Mouse (Mus musculus) cerebellum, adult 2 months (tissue): ENCODE measurements around the gene Clasp2.

ENCODE experiments used
- CTCF ChIP-seq: fragments of 200-500 bp; IDR thresholded peaks from 2 replicates; pipeline ENCODE4 v1.5.1; 2011; ENCODE audit warnings: low read depth, mild to moderate bottlenecking, control low read depth, low read length, moderate library complexity, borderline replicate concordance; ENCODE audit not compliant: insufficient read depth
- POLR2A ChIP-seq: fragments of 200-500 bp; IDR thresholded peaks from 2 replicates; pipeline ENCODE4 v1.6.1; 2011; ENCODE audit warnings: low read length, control low read depth, borderline replicate concordance; ENCODE audit not compliant: insufficient read depth

GRCm38 (mm10) chr9:113915789-113916188 lies 174.5 kb downstream of the Clasp2 start:
- TF ChIP-seq CTCF (no peak), POLR2A (no peak)
